Mouse (Mus musculus) Muller cell, postnatal 12 days (primary cell): ENCODE measurements around the gene Nosip.

Experiments
- DNase-seq: peaks from one replicate; pipeline ENCODE4 v3.0.0-alpha.2; 2015; ENCODE audit errors: inconsistent ontology term

Nosip gene

GRCm38 (mm10) chr7:45035631-45036030 is 26.6 kb upstream of the Nosip start:
- no peak for DNase-seq

GRCm38 (mm10) chr7:45036702-45037101 is 25.5 kb upstream of the Nosip start:
- no peak for DNase-seq

GRCm38 (mm10) chr7:45037720-45038361 is 24.4 kb upstream of the Nosip start:
- DNase-seq, result no peak

- no peak for DNase-seq
Observed at GRCm38 (mm10) chr7:45038411-45038810, 23.8 kb upstream of the Nosip start.

GRCm38 (mm10) chr7:45040851-45041250 is 21.4 kb upstream of the Nosip start:
- DNase-seq, result no peak

GRCm38 (mm10) chr7:45043307-45043706 is 18.9 kb upstream of the Nosip start:
- DNase-seq, result no peak

GRCm38 (mm10) chr7:45045741-45046140 is 16.5 kb upstream of the Nosip start:
- no peak for DNase-seq

- no peak for DNase-seq
Observed at GRCm38 (mm10) chr7:45046853-45047350, 15.3 kb upstream of the Nosip start.

- DNase-seq, result no peak
Observed at GRCm38 (mm10) chr7:45047491-45047890, 14.7 kb upstream of the Nosip start.

GRCm38 (mm10) chr7:45048001-45048890 is 14.0 kb upstream of the Nosip start:
- DNase-seq, result no peak

- no peak for DNase-seq
Observed at GRCm38 (mm10) chr7:45048923-45049657, 13.1 kb upstream of the Nosip start.

GRCm38 (mm10) chr7:45050945-45051600 is 11.2 kb upstream of the Nosip start:
- DNase-seq, result peak; percentile 84

- peak; percentile 46 for DNase-seq
Observed at GRCm38 (mm10) chr7:45051601-45051974, 10.6 kb upstream of the Nosip start.

- DNase-seq, result no peak
Observed at GRCm38 (mm10) chr7:45052181-45052861, 9.9 kb upstream of the Nosip start.

GRCm38 (mm10) chr7:45052862-45053116 is 9.4 kb upstream of the Nosip start, which contains the start of gene Prr12:
Gene Prr12, minus strand, starts transcription at chr7:45052881.
- DNase-seq, result no peak

- DNase-seq, result peak; percentile 93
Observed at GRCm38 (mm10) chr7:45053117-45053930, 8.9 kb upstream of the Nosip start.

- DNase-seq, result peak; percentile 99
Observed at GRCm38 (mm10) chr7:45053931-45054510, 8.2 kb upstream of the Nosip start.

- DNase-seq, result no peak
Observed at GRCm38 (mm10) chr7:45056329-45056971, 5.8 kb upstream of the Nosip start.

- no peak for DNase-seq
Observed at GRCm38 (mm10) chr7:45056972-45057348, 5.3 kb upstream of the Nosip start.
